Mouse (Mus musculus): Measurements from ENCODE around the gene Brd4. TPM values are rescaled to one million over a fixed set of nuclear protein-coding genes. Genes with fewer than 3 reads are reported as not detected.

Brd4 gene
- total RNA-seq, 2 experiments from 2014 or later = 107 to 108 TPM

DNA sequence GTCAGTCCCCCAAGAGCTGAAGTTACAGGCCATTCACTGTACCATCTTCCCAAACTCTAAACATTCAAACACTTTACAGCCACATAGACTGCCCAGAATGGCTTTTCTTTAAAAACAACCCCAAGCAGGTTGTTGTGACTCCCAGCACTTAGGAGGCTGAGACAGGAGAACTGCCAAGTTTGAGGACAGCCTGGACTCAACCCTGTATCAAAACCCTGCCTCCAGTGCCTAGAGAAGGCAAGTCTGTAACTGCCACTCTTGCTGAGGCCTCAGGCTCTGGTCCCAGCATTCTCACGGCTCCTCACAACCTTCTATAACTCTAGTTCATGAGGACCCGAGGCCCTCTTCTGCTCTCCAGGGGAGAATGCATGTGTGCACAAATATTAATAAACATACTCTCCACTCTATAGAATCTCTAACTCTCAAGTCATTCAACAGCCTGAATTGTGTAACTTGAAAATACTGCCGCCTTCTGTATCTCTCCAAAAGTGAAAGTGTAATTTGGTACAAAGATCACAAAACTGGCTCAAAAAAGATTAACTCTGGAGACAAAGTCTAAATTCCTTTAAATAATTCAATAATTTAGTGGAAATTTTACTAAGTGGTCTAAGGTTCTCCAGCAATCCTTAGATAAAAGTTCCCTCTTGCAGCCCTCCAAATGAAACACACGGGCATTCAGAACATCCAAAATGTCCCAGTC, 2.8 kb downstream of the Brd4 start:
- no peak for DNase-seq (ENCODE audit: low spot score in 2 of 2)

DNA sequence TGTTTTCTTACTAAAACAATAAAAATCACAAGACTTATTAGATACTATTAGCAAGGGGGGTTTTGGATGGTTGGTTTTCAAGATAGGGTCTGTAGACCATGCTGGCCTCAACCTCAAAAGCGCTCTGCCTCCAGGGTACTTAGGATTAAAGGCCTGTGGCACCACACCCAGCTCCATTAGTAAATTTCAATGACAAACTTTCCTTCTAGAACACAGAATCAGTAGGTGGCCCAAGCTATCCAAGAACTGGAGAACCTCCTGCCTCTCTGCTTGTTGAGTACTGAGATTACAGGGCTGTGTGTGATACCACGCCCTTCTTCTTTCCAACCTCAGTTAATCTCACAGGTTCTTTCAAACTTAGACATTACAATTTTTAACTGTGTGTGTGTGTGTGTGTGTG, 3.4 kb downstream of the Brd4 start:
- no peak for DNase-seq (ENCODE audit: low spot score in 2 of 2)

DNA sequence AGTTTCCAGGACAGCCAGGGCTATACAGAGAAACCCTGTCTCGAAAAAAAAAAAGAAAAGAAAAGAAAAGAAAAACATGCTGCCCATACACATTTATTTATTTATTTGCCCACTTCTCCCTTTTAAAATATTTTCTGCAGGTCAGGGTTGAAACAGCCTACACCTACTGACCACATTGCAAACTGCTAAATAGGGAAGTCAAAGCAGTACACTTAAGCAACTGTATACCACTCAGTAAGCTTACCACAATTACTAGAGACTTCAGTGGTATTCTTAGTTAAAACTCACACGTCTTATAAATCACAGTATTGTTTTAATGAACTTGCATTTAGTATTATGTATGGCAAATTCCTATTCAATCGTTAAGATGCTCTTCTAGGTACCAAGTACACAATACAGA, 3.9 kb downstream of the Brd4 start:
- DNase-seq (ENCODE audit: low spot score in 2 of 2) = no peak

DNA sequence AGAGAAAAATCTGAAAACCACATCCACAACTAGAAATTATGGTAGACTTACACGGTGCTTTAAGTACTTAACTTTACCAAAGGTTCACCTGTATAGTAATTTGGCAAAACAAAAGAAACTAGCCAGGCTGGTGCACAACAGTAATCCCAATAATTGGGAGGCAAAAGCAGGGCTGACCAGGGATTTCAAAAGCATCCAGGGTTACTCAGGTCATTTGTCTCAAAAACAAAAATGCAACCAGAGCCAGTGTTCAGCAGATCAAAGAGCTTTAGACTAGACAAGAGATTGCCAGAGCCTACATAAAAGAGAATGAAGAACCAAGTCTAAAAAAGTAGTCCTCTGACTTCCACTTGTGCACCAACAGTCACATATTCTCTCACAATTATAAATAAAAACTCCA, 7.3 kb downstream of the Brd4 start:
- DNase-seq (ENCODE audit: low spot score in 2 of 2) = no peak

DNA sequence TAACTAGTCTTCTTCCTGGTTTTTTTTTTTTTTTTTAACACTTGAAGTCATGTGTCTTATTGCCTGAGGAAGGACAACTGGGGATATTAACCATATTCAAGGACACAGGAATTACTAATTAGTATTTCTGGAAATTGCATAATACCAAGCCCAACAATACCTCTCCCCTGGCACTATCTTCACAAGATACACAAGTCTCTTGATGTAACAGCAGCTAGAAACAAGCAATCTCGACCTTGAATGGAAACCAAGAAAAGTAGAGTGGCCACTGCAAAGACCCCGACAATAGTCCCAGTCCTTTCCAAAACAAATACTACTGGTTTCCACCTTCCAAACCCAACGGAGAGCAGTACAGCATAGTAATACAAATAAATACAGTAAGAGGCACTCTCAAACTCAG, 9.0 kb downstream of the Brd4 start:
- no peak for DNase-seq (ENCODE audit: low spot score in 2 of 2)

DNA sequence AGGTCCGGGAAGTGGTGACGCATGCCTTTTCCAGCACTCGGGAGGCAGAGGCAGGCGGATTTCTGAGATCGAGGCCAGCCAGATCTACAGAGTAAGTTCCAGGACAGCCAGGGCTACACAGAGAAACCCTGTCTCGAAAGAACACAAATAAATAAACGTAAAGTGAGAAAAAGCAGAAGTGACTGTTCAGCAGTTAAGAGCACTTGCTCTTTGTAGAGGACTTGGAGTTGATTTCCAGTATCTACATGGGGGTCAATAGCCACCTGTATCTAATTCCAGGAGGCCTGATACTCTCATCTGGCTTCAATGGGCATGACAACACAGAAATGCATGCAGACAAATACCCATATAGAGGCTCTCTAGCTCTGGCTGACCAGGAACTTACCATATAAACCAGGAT, 15.4 kb downstream of the Brd4 start:
- DNase-seq (ENCODE audit: low spot score in 2 of 2) = no peak

DNA sequence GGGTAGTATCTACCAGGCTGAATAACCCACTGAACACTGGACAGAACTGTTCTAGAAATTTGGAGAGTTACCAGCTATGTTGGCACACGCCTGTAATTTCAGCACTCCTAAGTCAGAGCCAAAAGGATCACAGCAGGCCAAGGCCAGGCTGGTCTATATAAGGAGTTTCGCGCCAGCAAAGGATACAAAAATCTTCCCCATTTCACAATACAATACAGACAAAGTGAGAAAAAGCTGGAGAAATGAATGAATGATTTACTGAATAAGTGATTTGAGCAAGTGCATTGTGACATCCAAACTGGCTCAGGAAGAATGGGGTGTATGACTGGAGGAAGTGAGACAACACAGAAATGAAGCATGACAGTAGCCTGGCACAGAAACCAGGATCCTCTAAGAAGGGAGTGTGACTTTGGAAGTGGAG, 16.0 kb downstream of the Brd4 start:
- DNase-seq (ENCODE audit: low spot score in 2 of 2) = no peak

DNA sequence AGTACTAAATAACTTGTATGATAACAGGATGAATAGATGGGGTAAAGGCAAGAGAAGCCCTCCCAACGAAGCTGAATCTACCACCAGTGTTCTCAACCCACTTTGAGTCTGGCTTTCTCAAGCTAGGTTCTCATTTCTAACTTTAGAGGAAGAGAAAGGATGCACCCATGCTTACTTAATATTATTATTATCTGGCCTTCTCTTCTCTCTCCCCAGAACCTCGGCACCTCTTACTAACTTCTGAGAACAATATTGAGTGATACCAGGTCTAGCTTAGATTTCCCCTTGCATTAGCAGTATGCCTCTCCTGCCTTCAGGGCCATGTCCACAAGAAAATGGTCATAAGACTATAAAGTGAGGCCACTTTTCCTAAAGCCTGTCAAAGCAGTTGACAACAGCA, 16.4 kb downstream of the Brd4 start:
- no peak for DNase-seq (ENCODE audit: low spot score in 2 of 2)

DNA sequence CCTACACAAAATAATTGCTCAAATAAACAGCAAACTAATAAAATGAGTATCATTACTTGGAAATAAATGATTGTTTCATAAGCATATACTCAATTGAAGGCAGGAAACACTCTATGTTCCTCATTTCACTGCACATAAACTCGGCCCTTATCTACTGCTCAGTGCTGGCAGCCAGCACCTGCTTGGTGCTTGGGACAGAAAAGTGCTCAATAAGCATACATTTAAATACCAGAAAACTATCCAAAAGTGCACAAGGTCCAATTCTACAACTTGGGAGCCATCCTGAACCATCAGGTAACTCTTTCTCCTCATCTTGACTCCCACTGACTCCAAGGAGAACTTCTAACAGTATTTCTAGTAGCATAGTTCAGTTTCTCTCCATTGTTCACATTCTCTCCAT, 16.9 kb downstream of the Brd4 start:
- DNase-seq (ENCODE audit: low spot score in 2 of 2) = no peak

DNA sequence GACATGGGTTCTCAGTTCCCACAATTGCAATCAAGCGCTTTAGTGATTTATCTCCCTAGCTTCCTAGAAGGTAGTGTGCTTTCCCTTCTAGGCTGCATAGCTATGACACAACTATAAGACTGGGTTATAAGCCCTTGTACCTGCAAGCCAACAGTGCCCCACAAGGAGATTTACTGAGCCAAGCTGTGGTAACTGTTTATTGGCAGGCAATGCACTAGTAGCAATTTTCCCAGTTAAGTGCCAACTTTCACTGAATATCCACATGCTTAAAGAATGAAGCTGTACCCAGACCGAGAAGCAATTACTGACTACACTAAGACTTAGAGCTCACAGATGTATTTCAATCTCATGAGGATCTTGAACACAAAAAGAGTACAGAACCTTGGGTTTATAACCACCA, 20.9 kb downstream of the Brd4 start:
- no peak for DNase-seq (ENCODE audit: low spot score in 2 of 2)

DNA sequence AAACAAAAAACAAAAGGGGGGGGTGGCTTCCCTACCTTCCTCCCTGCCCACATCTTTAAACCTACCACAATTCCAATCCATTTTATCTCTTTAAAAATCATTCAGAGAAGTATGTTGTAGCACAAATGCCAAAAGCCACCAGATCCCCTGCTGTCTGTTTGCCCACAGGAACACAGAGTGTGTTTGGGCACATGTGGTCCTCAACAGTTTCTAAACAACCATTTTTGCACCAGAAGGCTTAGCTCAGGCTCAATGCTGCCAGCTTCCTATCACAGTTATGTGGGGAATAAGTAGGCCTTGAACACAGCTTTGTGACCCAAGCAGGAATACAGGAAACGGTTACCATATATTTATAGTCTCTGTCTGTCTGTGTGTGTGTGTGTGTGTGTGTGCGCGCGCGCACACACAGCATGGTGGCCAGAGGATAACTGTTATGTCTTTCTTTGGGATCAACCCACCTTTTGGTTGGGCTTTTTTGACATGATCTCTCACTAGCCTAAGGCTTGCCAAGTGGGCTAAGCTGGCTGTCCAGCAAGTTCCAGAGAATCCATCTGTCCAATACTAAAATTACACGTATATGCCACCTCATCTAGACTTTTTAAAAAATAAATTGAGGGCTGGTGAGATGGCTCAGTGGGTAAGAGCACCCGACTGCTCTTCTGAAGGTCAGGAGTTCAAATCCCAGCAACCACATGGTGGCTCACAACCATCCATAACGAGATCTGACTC, 21.5 kb downstream of the Brd4 start:
- DNase-seq (ENCODE audit: low spot score in 2 of 2) = no peak

DNA sequence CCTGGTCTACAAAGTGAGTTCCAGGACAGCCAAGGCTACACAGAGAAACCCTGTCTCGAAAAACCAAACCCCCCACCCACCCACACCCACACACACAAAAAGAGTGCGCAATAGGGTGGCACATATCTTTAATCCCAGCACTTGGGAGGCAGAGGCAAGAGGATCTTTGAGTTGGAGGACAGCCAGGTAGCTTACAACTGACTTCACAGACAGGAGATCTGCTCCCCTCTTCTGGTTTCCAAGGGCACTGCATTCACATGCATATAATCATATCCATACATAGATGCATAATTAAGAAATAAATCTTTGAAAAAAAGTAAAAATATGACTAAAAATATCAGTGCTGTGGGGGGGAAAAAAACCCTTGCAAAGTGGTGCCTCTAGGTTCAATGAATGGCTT, 25.7 kb downstream of the Brd4 start:
- no peak for DNase-seq (ENCODE audit: low spot score in 2 of 2)

DNA sequence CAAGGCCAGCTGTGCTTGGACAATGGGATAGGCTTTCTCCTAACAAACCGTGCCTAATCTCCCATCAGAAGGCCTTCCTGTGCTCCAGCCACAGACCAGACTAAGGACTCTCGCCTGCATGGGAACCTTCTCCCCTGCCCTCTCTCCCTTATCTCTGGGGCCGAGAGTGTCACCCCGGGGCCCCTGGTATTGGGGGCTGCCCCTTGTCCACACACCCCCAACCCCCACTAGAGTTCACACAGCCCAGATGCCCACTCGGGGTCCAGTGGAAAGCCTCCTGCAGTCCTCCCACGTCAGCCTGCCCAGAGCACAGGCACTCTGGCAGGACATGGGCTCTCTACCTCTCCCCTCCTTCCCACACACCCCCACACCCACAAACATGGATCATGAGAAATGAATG, 26.6 kb downstream of the Brd4 start:
- no peak for DNase-seq (ENCODE audit: low spot score in 2 of 2)

DNA sequence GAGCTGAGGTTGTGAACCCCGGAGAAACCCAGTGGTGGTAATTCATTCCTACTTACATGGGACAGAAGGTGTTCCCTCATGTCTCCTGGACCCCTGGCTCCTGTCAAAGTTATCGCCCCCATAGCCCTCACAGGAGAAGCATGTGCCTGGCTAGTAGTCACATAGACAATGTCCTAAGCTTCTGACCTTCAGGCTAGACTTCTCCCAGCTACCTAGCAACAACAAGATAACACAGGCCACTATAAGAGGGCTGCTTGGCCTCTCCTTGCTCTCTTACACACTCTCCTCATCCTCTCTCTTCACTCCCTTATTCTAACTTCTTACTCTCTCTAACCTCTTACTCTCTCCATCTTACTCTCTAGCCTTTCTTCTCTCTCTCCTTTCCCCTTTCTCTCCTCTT, 27.1 kb downstream of the Brd4 start:
- DNase-seq (ENCODE audit: low spot score in 2 of 2) = no peak

DNA sequence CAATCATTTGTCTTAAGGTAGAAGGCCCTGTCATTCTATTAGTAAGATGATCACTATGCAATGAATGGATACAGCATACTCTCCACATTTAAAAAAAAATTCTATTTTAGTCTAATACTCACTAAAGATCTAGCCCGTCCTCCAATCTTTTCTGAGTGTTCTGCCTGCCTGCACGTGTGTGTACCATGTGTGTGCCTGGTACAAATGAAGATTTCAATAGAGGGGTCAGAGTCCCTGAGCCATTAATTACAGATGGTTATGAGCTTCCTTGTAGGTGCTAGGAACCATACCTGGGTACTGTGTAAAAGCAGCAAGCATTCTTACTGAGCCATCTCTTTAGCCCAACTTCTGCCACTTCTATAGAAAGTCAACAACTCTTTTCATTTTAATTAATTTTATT, 27.6 kb downstream of the Brd4 start:
- no peak for DNase-seq (ENCODE audit: low spot score in 2 of 2)

DNA sequence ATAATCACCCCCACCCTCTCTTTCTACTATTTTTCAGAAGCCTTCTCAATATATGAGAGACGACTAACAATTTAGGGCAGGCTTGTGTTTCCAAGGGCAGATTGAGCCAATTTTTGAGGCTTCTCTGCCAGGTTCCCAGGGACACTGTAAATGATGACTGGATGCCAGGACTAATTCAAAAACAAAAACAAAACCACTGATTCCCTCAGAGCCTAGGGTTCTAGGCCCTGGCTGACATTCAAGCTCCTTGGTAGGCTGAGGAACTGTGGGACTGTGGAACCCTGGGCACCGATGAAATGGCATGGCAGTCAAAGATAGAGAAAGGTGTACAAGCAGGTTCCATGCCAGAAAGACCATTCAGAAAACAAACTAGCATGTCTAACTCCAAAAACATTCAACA, 31.3 kb downstream of the Brd4 start:
- no peak for DNase-seq (ENCODE audit: low spot score in 2 of 2)

DNA sequence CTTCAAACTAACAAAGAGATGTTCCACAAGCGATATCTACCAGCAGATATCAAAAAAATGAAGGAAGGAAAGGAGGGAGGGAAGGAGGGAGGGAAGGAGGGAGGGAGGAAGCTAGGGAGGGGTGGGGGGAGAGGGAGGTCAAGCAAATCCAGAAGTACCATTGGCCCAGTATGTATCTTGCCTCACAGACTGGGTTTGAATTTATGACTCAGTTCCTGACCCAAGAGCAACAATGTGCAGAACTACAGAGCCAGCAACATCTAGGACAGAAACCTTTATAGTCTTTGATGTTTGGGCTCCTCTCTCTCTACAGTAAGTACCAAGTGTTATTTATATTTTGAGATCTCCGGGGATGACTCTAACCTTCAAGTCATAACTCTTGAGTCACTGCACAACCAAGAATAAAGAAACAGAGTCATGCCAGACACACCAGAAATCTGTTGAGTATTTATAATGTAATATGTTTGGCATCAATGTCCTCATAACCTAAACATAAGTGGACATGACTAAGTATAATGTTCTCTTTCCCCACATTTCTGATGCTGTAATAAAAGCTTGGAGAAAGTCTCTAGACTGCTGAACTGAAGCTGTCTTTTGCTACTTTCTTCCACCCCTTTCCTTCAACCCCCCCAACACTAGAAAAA, 32.6 kb downstream of the Brd4 start:
- no peak for DNase-seq (ENCODE audit: low spot score in 2 of 2)

DNA sequence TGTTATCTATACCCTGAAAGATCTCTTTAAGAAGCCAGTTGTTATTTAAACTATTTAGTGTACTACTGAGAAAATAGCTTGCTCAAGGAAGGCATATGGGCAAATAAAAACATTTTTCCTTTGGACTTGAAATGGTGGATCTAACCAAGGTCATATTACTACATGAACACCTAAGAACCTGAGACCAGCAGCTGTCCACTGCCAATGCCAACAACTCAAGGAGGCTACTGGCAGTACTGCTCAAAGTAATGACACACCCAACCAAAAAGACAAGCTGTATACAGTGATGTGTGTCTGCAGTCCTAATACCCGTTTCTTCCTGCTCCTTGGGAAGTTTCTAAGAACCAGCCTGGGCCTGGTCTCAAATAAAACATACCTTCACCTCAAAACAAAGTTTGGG, 34.5 kb downstream of the Brd4 start:
- no peak for DNase-seq (ENCODE audit: low spot score in 2 of 2)

DNA sequence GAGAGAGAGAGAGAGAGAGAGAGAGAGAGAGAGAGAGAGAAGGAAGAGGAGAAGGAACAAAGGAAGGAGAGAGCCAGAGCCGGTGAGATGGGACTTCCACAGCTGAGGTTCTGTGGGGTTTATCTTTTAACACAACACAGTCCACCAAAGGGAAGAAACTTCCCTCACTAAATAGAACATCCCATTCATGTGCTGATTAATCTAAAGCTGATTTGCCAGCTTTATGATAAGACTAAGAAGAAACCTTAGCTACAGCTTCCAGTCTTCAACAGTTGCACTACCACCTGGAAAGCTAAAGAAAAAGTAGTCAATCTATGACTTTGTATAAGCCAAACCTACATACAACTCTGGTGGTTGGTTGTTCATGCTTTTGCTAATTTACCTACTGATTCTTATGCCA, 36.3 kb downstream of the Brd4 start:
- DNase-seq (ENCODE audit: low spot score in 2 of 2) = no peak

DNA sequence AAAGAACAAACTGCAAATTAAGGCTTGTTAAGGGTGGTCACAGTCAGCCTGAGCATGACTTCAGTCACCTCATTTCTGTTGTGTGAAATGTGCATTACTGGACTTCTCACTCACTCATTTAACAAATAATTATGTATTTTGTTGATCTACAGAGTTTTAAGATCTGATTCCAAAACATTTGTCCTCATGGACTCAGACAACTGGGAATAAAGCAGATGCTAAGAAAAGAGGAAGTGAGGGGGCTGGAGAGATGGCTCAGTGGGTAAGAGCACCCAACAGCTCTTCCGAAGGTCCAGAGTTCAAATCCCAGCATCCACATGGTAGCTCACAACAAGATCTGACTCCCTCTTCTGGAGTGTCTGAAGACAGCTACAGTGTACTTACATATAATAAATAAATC, 36.9 kb downstream of the Brd4 start:
- no peak for DNase-seq (ENCODE audit: low spot score in 2 of 2)

DNA sequence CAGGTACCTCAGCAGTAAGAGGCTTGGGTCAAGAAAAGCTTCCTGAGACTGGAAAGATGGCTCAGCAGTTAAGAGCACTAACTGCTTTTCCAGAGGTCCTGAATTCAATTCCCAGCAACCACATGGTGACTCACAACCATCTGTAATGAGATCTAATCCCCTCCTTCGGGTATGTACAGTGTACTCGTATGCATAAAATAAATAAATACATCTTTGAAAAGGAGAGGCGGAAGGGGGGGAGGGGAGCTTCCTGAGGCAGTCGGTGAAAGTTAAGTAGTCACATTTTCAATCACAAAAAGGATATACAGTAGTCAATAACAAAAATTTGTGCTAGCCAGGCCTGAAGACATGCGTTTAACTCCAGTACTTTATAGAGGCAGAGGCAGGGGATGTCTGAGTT, 38.4 kb downstream of the Brd4 start:
- DNase-seq (ENCODE audit: low spot score in 2 of 2) = no peak

DNA sequence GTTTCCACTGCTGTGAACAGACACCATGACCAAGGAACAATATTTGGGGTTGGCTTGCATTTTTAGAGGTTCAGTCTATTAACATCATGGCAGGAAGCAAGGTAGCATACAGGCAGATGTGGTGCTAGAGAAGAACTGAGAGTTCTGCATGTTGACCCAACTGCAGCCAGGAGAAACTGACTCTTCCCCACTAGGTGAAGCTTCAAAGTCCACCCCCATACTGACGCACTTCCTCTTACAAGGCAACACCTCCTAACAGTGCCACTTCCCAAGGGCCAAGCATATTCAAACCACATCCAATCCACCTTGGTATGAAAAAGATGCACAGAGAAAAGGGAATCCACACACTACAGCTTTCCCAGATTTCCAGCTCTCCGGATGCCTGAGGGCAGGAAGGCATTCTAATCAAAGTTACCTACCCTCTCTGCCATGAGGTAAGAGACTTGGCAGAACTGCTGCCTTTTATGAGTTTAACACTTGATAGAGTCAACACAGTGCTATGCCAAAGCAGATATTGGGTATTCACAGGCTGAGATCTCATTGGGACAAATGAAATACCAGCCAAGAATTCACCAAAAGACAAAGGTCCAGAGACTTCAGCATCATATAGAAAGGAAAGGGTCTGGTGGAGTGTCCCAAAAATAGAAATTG, 43.5 kb downstream of the Brd4 start:
- DNase-seq (ENCODE audit: low spot score in 2 of 2) = no peak

All from left cerebral cortex, adult 18-20 months (tissue).